Mouse (Mus musculus): ENCODE results near the gene Sprtn.

- TF ChIP-seq CTCF (IDR thresholded peaks at IDR 0.05), result no peak
- TF ChIP-seq EP300 (IDR thresholded peaks at IDR 0.05), result no peak
Measured at GRCm38 (mm10) chr8:124923971-124924652, 26.4 kb downstream of the Sprtn start.
